Mouse (Mus musculus): Measurements from ENCODE around the gene Nfatc3.

Nfatc3 gene

DNA sequence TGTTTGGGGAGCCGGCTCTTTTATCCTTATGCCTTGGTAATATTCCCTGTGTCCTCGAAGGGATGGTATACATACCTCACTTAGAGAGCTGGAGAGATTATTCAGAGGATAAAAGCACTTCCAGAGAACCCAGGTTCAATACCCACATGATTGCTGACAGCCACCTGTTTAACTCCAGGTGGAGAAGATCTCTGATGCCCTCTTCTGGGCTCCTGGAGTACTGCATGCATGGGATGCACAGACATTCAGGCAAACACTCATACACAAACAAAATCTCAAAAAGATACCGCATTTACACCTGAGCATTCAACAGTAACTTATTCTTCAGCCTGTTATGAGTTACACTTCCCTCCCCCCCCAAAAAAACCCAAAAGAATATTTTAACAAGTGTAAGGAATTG, 57.3 kb downstream of the Nfatc3 start:
- ATAC-seq (ENCODE audit: insufficient number of reproducible peaks, low FRiP score, low TSS enrichment), result no peak

DNA sequence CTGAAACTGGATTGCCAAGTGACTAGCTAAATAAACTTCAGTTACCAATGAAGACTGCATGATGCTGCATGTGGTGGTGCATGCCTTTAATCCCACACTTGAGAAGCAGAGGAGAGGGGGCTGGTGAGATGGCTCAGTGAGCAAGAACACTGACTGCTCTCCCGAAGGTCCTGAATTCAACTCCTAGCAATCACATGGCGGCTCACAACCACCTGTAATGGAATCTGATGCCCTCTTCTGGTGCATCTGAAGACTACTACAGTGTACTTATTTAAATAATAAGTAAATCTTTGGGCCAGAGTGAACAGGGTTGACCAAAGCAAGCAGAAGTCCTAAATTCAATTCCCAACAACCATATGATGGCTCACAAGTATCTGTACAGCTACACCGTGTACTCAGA, 64.8 kb downstream of the Nfatc3 start:
- ATAC-seq (ENCODE audit: insufficient number of reproducible peaks, low FRiP score, low TSS enrichment), result no peak

- ATAC-seq (ENCODE audit: insufficient number of reproducible peaks, low FRiP score, low TSS enrichment), result no peak
Observed at GRCm38 (mm10) chr8:106126055-106126454, 67.4 kb downstream of the Nfatc3 start.

- ATAC-seq (ENCODE audit: insufficient number of reproducible peaks, low FRiP score, low TSS enrichment), result no peak
Observed at GRCm38 (mm10) chr8:106127054-106127453, 68.4 kb downstream of the Nfatc3 start.

GRCm38 (mm10) chr8:106127882-106128410, 69.3 kb downstream of the Nfatc3 start:
- no peak for ATAC-seq (ENCODE audit: insufficient number of reproducible peaks, low FRiP score, low TSS enrichment)

DNA sequence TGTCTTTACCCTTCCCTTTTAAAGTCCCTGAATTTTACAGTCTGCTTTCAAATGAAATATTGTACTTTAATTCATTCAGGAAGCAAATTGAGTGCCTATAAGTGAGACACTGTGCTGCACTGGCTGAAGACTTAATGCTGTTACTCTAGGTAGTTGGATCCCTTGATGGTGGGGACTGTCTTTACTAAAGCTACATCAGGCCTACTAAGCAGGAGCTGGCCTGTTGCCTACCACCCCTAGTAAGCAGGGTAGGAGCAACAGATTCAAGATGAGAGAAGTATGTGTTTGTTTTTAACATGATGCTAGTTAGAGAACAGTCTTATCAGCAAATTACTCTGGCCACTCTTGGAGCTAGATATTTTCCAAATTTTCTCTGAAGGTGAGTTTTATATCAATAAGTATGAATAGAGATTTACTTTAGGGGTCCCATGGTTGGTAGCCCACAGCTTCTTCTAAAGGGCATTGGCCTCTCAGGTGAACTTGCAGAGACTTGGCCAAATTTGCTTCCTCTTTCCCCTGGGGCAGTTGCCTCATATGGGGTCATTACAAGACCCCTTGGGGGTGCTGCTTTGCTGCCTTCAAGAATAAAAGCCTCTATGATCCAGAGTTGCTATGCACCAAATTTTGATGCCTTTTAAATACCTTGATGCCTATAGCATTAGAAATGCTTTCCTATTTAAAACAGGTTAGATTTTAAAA, 70.7 kb downstream of the Nfatc3 start:
- no peak for ATAC-seq (ENCODE audit: insufficient number of reproducible peaks, low FRiP score, low TSS enrichment)

GRCm38 (mm10) chr8:106129997-106130396, 71.4 kb downstream of the Nfatc3 start:
- no peak for ATAC-seq (ENCODE audit: insufficient number of reproducible peaks, low FRiP score, low TSS enrichment)

DNA sequence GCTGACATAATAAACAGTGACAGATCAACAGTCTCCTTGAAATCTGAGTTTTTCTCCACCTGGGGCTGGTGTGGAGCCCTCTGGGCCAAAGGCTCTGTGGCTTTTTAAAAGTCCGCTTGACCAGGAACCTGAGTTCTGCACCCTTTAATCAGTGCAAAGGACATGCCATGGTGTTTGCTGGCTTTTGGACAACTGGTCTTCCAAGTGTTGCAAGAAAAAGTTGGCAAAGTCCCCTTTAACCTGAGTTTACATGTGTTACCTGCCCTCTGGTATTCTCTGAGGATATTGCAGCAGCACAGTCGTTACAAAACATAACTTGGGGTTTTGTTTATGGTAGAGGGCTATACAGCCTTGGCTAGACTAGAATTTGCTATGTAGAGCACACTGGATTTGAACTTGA, 71.9 kb downstream of the Nfatc3 start:
- ATAC-seq (ENCODE audit: insufficient number of reproducible peaks, low FRiP score, low TSS enrichment), result no peak

- no peak for ATAC-seq (ENCODE audit: insufficient number of reproducible peaks, low FRiP score, low TSS enrichment)
Observed at GRCm38 (mm10) chr8:106131021-106131420, 72.4 kb downstream of the Nfatc3 start.

- ATAC-seq (ENCODE audit: insufficient number of reproducible peaks, low FRiP score, low TSS enrichment), result no peak
Observed at GRCm38 (mm10) chr8:106131488-106132222, 73.0 kb downstream of the Nfatc3 start.

GRCm38 (mm10) chr8:106132356-106132755, 73.7 kb downstream of the Nfatc3 start:
- no peak for ATAC-seq (ENCODE audit: insufficient number of reproducible peaks, low FRiP score, low TSS enrichment)

DNA sequence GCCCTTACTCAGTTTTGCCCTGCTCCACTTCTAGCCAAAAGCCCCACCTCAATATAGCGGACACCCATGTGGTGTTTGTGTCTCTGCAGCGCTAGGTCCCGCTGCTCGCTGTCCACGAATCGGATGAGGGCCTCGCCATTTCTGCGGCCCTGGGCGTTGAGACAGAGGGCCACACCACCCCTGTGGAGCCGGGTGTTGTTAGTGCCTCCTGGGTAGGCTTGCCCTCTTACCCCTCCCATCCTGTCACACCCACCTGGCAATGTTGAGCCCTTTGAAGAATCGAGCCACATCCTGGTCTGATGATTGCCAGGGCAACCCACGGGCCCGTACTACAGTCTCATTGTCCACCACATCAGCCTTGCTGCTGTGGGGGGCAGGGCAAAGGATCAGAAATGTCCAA, 74.9 kb downstream of the Nfatc3 start:
- ATAC-seq (ENCODE audit: insufficient number of reproducible peaks, low FRiP score, low TSS enrichment), result no peak

GRCm38 (mm10) chr8:106133946-106134345, 75.3 kb downstream of the Nfatc3 start:
- ATAC-seq (ENCODE audit: insufficient number of reproducible peaks, low FRiP score, low TSS enrichment), result no peak

DNA sequence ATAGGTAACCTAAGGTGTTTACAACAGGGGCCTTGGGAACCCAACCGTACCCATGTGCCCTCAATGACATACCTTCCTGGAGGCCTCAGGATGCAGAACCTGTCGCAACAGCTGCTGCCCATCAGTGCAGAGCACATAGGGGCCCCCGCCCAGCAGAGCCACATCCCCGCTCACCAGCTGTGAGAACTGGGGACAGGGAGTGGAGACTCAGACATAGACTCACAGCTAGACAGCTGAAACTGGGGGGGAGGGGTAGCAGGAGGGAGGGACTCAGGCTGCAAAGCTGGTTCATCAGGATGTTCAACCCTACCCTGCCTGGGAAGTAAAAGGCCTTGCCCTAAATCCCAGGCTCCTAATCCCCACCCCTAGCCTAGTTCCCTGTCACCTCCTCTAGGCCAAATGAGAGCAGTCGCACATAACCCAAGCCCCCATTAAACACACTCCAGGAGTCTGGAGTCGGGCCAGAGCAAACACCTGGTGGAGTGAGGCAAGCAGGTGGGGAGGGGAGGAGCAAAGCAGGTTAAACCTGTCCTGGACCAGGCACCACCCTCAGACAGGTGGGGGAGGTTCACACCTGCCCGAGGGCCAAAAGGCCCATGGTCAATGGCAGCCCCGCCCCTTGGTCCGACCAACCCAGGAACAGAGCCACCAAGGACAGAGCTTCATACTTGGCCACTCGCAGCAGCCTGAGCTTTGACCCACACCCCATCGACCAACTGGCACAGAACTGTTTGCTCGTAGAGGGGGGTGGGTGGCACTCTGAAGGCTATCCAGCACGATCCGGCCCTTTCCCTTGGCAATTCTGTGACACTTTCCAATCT, 76.3 kb downstream of the Nfatc3 start:
- ATAC-seq (ENCODE audit: insufficient number of reproducible peaks, low FRiP score, low TSS enrichment), result no peak

DNA sequence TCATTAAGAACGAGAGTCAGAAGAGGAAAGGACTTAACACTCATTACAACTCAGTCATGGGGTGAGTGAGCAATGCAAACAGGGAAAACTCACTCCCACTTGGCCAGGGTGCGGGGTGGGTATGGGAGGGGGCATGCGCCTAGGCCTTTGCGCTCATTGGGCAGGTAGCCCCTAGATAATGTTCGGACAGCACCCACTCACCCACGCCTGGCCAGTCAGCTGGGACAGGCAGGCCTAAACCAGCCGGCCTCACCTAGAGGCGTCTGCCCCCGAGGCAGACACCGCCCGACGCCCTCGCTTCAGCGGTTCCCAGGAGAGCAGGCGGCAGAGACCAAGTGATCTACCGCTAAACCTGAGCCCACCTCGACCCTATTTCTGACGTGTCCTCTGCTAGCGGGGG, 77.0 kb downstream of the Nfatc3 start:
- ATAC-seq (ENCODE audit: insufficient number of reproducible peaks, low FRiP score, low TSS enrichment), result no peak

DNA sequence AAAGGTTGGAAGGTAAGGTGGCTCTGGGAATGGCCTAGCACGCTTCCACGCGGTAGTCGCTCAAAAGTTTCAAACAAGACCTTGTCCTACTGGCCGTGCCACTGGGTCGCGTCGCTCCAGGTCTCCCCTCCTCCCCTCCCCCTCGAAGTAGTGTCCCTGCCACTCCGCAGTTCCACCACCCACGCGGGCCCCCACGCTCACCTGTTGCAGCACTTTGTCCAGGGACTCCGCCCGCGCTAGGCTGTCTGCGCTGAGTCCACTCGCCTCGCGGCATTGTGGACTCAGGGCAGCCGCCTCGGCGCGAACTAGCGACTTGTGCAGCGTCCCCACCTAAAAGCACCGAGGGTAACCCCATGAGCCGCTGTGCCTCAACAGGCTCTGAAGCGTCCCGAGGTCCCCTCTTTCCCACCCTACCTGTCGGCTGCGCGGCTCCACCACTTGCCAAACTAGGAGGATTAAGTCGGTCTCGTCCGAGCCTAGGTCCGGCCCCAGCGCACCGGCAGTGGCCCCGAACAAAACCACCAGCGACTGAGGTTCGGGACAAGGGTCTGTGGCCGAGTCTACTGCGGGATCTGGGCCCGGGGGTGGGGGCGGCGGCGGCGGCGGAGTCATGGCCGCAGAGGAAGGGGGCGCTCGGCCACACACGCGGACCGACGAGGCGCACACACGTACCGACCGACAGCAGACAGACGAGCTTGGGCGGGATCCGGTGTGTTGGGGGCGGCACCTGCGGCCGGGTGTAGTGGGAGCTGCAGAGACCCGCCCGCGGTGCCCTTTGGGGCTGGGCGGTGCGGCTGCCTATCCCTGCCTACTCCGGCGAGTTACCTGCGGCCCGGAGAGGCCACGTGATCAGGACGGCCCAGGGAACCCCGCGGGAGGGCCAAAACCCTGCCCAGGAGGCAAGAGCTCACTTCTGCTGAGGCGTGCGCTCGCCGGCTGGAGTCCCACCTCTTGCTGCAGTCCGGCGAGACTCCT, 77.8 kb downstream of the Nfatc3 start, which contains the start of gene Esrp2:
TSS of gene Esrp2 (minus strand) at position 819 of the 975 bp plus-strand sequence.
- no peak for ATAC-seq (ENCODE audit: insufficient number of reproducible peaks, low FRiP score, low TSS enrichment)

DNA sequence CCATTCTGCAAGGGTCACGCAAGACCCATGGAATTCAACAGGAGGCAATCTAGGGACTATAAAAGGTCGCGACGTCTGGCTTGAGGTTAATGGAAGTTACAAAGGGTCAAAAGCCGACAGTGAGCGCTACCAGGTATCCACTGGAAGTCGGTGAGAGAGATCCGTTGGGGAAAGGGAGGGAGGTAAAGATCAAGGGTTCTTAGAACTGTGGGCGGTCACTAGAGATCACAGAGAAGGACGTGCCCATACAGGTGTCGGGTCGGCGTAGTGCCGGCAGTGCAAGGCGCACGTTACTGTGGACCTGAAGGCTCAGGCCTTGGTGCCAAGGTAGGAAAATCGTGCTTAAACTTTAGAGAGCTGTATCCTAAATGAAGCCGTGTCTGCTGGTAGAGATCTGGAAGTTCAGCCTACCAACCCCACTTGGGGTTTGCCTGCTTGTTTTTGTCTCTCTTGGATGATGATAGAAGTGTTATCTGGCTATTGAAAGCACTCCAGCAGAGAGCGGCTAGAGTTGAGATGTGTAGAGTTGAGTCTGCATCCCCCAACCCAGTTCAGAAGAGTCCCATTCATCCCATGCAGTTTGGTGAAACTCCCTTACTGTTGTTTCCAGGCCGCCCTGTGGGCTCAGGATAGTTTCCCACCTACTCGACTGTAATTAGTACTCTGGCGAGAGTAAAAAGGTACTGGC, 78.7 kb downstream of the Nfatc3 start:
- no peak for ATAC-seq (ENCODE audit: insufficient number of reproducible peaks, low FRiP score, low TSS enrichment)

DNA sequence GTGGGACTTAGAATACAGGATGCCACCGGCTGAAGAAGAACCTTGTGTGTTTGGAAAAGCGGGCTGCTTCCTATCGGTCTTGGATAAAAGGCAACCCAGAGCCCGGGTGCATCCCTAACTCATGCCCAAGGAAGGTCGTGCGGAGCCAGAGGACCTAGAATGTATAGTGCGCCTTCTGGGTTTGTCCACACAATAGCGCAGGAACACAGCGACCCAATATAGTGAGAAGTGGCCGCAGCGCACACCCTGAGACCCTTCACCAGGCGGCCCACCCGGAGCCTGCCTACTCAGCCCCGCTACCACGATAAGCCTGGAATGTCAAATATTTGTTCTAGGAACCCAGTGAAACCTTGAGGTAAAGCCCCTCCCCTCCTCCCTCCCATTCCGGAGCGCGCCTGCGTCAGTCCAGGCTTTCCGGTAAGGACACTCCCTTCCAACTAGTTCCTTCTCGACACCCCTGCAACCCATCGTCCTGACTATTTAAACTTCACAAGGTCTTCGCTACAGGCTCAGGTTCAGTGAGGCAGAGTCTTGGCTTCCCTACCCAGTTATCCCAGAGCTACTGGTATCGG, 79.4 kb downstream of the Nfatc3 start:
- no peak for ATAC-seq (ENCODE audit: insufficient number of reproducible peaks, low FRiP score, low TSS enrichment)

DNA sequence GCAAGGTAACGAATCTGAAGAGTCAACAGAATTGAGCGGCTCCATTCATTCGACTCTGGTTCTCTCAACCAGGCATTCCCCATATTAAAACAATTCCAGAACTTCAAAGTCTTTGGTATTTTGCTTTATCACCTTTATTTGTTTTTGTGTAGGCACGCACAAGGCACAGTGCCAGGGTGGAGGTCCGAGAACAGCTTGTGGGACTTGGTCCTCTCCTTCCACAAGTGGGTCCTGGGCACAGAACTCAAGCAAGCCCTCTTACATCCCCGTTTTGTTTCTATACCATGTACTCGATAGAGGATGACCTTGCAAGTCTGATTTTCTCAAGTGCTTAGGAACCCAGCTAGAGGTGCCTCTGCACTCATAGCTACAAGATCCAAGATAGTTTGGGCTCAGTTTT, 80.0 kb downstream of the Nfatc3 start:
- no peak for ATAC-seq (ENCODE audit: insufficient number of reproducible peaks, low FRiP score, low TSS enrichment)

Measured in cerebellum, adult (tissue).